Mouse (Mus musculus): ENCODE data around the gene Usp4. TPM values are rescaled to one million over a fixed set of nuclear protein-coding genes. Genes with fewer than 3 reads are reported as not detected.
"Not testable (repeated sequence)": the region's sequence is repeated elsewhere in the genome, so short reads cannot be mapped to it uniquely, and the experiment has no call there.

Usp4 gene
- polyA plus RNA-seq (2015; fragmentation: Nextera tagmentation; extraction: Ambion mirVana), result 99.6 and 107 TPM in 2 replicates

DNA sequence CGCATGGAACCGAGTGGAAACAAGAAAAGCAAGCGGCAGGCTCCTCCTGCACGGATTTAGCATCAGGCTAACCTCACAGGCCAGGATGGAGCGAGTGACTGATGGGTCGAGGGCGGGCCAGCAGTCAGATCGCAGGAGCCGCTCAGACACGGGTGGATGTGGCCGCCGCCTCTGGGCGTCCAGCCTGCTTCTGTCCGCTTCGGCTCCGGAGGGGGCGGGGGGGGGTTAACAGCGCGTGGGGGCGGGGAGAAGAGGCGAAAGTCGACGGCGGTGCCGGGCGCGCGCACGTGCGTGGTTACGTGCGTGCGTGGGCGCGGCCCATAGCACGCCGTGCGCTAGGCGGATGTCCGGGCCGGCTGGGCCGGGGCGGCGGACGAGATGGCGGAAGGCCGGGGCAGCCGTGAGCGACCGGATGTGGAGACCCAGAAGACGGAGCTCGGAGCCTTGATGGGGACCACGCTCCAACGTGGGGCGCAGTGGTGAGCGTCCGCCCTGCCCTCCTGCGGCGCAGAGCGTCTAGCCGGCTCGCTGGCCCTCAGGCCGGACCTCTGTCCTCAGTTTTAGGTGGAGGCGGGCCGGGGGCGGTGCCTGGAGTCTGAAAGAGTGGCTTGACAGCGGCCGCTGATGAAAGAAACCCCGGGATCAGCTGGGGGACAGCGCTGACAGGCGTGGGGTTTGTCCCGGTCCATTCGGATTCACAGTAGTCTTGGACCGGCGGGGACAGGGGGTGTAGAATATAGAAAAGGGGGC, at the start of gene Usp4:
TSS of gene Usp4 (plus strand) at position 314 of the 750 bp plus-strand sequence.
- Histone ChIP-seq H3K9ac (peak within 1 kb of the TSS; percentile 88), H3K4me1 (peaks cover 12% of the 10 kb centered on the region), H3K36me3 (peaks cover 28% of the 10 kb centered on the region), H3K9me3 (no peaks in the 10 kb centered on the region), H3K27ac (peak within 1 kb of the TSS; percentile 93), H3K4me3 (peak within 1 kb of the TSS; percentile 91), H3K4me2 (peak within 1 kb of the TSS; percentile 67), H3K27me3 (no peaks in the 10 kb centered on the region)
- under 1% methylated on average over 74 of the region's 75 CpGs for WGBS
- ATAC-seq (ENCODE audit: borderline replicate concordance, extremely low read depth, low FRiP score, low TSS enrichment), result peak; percentile 95

DNA sequence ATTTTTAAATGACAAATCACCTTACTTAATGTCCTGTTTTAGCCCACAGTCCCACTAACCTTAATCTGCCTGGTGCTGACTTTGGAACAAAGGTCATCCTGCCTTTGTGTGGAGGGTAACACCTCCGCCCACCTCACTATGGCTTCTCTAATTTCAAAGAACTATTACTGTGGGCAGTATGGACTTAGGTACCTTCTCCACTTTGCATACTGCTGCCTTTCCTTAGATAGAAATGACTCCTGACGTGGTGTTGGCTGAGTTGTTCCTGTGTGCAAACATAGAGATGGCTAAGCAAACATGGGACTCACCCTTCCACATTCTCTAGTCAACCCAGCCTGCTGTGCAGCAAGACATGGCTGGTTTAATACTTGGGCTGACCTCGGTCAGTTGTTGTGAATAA, 45.8 kb upstream of the Usp4 start:
- H3K4me1 ChIP-seq, result peaks cover 12% of the 10 kb centered on the region
- no peak overlapping the region for H3K4me2 ChIP-seq
- peaks cover 16% of the 10 kb centered on the region; the same call in 1 of the 2 replicates for H3K36me3 ChIP-seq
- ATAC-seq (ENCODE audit: borderline replicate concordance, extremely low read depth, low FRiP score, low TSS enrichment), result no peak
- WGBS, result 57% methylated on average over 3 of the region's 3 CpGs
- no peak overlapping the region for H3K9ac ChIP-seq
- peak overlapping the region; percentile 73 for H3K27ac ChIP-seq
- no peaks in the 10 kb centered on the region for H3K27me3 ChIP-seq
- no peaks in the 10 kb centered on the region for H3K9me3 ChIP-seq
- no peak overlapping the region for H3K4me3 ChIP-seq

DNA sequence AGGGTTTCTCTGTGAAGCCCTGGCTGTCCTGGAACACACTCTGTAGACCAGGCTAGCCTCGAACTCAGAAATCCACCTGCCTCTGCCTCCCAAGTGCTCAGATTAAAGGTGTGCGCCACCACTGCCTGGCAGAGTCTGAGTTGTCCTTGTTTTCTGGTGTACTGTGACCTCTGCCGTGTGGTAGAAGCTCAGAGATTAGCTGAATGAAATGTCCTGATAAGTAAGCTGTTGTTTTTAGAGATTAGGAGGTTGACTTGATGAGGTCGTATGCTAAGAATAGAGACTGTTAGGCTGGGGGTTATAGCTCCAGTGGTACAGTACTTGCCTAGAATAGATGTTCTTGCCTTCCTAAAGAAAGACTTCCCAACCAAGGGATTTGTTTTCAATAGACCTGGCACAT, 42.9 kb upstream of the Usp4 start:
- Histone ChIP-seq H3K4me2 (peak overlapping the region; percentile 71), H3K36me3 (peaks cover 16% of the 10 kb centered on the region; the same call in 1 of the 2 replicates), H3K27ac (no peak overlapping the region), H3K4me1 (peaks cover 32% of the 10 kb centered on the region), H3K9ac (peak overlapping the region; percentile 76), H3K4me3 (peak overlapping the region; percentile 98), H3K9me3 (no peaks in the 10 kb centered on the region), H3K27me3 (no peaks in the 10 kb centered on the region)
- 66% methylated on average over 4 of the region's 4 CpGs for WGBS
- no peak for ATAC-seq (ENCODE audit: borderline replicate concordance, extremely low read depth, low FRiP score, low TSS enrichment)

DNA sequence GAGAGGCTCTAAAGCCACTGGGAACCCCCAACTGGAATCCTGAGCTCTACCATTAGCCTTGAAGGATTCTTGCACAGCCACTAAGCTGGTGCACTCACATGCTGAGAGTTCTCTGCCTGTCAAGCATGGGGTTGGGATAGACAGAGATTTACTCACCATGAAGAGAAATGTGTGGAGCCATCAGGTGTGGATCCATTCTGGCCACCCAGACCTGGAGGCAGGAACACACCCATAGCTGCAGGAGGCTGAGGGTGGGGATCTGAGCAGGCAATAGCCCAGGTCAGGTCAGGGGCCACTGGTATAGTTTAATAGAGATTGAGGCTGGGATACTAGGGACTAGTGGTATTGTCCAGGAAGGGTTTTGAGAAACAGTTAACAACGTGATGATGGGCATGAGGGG, 42.5 kb upstream of the Usp4 start:
- Histone ChIP-seq H3K36me3 (peaks cover 16% of the 10 kb centered on the region; the same call in 1 of the 2 replicates), H3K4me2 (peak overlapping the region; percentile 71), H3K9me3 (no peaks in the 10 kb centered on the region), H3K9ac (peak overlapping the region; percentile 76), H3K27me3 (no peaks in the 10 kb centered on the region), H3K4me3 (peak overlapping the region; percentile 98), H3K4me1 (peaks cover 35% of the 10 kb centered on the region), H3K27ac (peak overlapping the region; percentile 100)
- WGBS, result 0% methylated on average over 1 of the region's 1 CpGs
- no peak for ATAC-seq (ENCODE audit: borderline replicate concordance, extremely low read depth, low FRiP score, low TSS enrichment)

DNA sequence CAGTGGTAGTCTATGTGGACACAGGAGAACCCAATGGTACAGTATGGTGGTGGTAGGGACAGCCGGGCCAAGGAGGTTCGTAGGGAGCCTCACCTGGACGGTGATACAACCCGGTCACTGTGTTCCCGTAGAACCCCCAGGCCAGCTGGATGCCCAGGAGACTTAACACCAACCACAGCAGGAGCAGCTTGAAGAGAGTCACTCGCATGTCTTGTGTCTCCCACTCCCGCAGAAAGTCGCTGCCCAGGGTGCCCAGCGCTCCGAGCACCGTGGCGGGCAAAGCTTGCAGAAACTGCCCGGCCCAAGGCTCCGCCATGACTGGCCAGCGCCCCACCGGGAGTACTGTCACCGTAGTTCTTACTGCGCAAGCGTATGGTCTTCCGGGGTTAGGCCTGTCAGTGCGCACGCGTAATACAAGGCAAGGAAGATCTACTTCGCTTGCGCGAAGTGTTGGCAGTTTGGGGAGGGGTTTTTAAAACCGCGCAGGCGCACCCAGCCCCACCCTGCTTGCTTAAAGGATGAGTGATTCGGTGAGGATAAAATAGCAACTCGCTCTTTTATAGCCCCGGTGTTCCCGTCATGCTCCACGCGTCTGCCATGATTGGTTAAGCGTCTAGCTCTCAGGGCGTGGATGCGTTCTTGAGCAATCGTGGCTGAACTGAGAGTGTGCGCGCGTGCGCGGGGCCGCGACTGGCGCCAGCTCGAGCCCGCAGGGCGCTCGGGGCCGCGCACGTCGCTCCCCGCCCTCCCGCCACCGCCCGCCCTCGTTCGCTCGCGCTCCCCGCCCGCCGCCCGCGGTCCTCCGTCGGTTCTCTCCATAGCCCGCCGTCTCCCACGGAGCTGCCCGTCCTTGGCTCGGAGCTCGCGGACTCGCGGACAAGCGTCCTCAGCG, 41.8 kb upstream of the Usp4 start, which contains the start of the genes Rhoa and Tcta:
TSS of gene Rhoa (plus strand) at position 501 of the 892 bp plus-strand sequence.
TSS of gene Tcta (minus strand) at position 532 of the 892 bp plus-strand sequence.
- Histone ChIP-seq H3K27ac (peak within 1 kb of the TSS; percentile 100), H3K4me2 (peak within 1 kb of the TSS; percentile 74), H3K36me3 (peaks cover 16% of the 10 kb centered on the region; the same call in 1 of the 2 replicates), H3K4me3 (peak within 1 kb of the TSS; percentile 98), H3K9ac (peak within 1 kb of the TSS; percentile 100), H3K9me3 (no peaks in the 10 kb centered on the region), H3K4me1 (peaks cover 42% of the 10 kb centered on the region), H3K27me3 (no peaks in the 10 kb centered on the region)
- WGBS, result under 1% methylated on average over 80 of the region's 81 CpGs
- ATAC-seq (ENCODE audit: borderline replicate concordance, extremely low read depth, low FRiP score, low TSS enrichment), result peak; percentile 97

DNA sequence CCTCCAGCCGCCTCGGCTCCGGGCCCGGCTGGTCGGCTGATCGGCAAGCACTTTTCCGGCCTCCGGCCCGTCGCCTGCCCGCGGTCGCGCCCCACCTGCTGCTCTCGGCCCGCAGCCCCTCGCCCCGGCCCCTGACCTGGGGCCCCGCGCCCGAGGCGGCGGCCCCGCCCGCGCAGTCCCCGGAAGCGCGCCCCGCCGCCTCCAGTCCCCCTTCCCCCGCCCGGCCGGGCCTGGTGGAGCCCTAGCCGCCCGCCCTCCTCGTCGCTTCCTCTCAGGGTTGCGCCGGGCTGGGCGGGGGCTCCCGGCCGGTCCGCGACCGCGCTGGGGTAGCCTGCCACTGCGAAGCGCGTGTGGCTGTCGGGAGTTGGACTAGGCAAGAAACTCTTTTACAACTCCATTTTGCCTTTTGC, 41.1 kb upstream of the Usp4 start:
- H3K4me3 ChIP-seq, result peak overlapping the region; percentile 98
- H3K4me2 ChIP-seq, result peak overlapping the region; percentile 74
- peak; percentile 87 for ATAC-seq (ENCODE audit: borderline replicate concordance, extremely low read depth, low FRiP score, low TSS enrichment)
- peak overlapping the region; percentile 100 for H3K27ac ChIP-seq
- H3K9ac ChIP-seq, result peak overlapping the region; percentile 100
- WGBS, result under 1% methylated on average over 43 of the region's 51 CpGs
- peaks cover 44% of the 10 kb centered on the region for H3K4me1 ChIP-seq
- peaks cover 16% of the 10 kb centered on the region; the same call in 1 of the 2 replicates for H3K36me3 ChIP-seq
- H3K27me3 ChIP-seq, result no peaks in the 10 kb centered on the region
- H3K9me3 ChIP-seq, result no peaks in the 10 kb centered on the region

DNA sequence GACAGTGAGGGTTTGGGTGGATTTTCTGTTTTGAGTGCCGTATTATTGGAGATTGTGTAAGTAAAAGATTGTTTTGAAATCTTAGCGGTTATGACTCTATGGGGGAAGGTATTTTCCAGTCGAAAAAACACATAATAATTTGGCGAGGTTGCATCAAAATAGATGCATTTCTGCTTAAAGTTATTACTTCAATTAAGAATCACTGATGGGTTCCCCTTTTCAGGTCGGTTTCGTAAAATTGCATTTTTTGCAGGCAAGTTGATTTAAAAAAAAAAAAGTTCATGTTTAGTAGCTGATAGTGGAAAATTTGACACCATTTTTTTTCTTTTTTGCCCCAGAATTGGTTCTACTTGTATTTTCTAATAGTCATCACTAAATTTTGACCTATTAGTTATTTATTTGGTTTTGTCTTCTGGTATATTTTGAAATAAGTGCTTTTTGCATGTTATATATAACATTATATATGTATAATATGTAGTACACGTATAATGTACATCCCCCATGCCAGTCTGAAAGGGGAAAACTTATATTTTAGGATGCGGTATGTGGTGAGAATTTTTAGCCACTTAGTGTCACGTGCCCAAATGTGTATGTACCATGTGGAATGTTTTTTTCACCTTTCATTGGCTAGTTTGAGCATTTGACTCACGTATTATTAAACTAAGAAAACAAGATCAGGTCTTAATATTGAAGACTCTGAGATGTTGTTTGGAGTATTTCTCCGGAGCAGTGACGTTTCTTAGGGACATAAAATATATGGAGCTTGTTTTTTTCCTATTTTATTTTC, 40.4 kb upstream of the Usp4 start:
- Histone ChIP-seq H3K4me2 (peak overlapping the region; percentile 74), H3K27ac (peak overlapping the region; percentile 100), H3K9me3 (no peaks in the 10 kb centered on the region), H3K4me3 (peak overlapping the region; percentile 98), H3K36me3 (peaks cover 16% of the 10 kb centered on the region; the same call in 1 of the 2 replicates), H3K4me1 (peaks cover 44% of the 10 kb centered on the region), H3K27me3 (no peaks in the 10 kb centered on the region), H3K9ac (peak overlapping the region; percentile 100)
- ATAC-seq (ENCODE audit: borderline replicate concordance, extremely low read depth, low FRiP score, low TSS enrichment), result no peak
- 7% methylated on average over 12 of the region's 12 CpGs for WGBS

DNA sequence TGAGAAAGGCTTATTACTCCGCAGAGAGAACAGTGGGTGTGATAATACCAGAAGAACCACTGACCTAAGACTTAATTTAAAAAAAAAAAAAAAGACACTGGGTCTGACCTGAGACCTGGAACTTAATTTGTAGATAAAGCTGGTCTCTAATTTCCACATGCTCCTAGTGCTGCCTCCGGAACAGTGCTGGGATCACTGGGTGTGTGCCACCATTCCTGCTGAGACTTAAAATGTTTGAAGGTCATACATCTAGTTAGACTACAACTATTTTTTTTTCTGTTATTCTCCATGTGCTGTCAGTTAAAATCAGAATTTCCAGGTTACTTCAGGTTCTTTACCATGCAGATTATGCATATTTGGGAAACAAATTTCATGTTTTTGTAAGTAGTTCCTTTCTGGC, 39.5 kb upstream of the Usp4 start:
- Histone ChIP-seq H3K9ac (peak overlapping the region; percentile 50), H3K27me3 (no peaks in the 10 kb centered on the region), H3K4me1 (peaks cover 44% of the 10 kb centered on the region), H3K36me3 (0 out of 2 replicates have a peak, but pooled peaks cover 7% of the 10 kb centered on the region), H3K4me3 (peak overlapping the region; percentile 98), H3K4me2 (peak overlapping the region; percentile 74), H3K9me3 (no peaks in the 10 kb centered on the region), H3K27ac (no peak overlapping the region)
- ATAC-seq (ENCODE audit: borderline replicate concordance, extremely low read depth, low FRiP score, low TSS enrichment), result no peak
- 41% methylated on average over 2 of the region's 2 CpGs for WGBS

DNA sequence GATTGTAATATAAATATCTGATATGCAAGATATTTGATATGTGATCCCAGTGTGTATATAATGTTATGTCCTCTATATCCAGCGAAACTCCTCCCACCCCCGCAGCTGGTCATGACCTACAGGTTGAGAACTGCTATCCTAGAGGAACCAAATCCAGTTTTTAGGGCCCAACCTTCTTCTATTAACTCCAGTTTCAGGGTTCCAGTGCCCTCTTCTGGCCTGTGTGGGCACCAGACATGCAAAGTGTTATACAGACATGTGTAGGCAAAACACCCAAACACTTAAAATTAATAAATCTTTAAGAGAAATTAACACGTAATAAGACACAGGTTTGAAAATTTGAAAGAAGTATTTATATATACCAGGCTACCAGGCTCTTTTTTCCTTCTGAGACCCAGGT, 30.1 kb upstream of the Usp4 start:
- H3K9me3 ChIP-seq, result no peaks in the 10 kb centered on the region
- no peak for ATAC-seq (ENCODE audit: borderline replicate concordance, extremely low read depth, low FRiP score, low TSS enrichment)
- no peak overlapping the region for H3K27ac ChIP-seq
- peaks cover 38% of the 10 kb centered on the region for H3K36me3 ChIP-seq
- H3K27me3 ChIP-seq, result no peaks in the 10 kb centered on the region
- H3K9ac ChIP-seq, result no peak overlapping the region
- 94% methylated on average over 3 of the region's 3 CpGs for WGBS
- no peak overlapping the region for H3K4me2 ChIP-seq
- no peak overlapping the region for H3K4me3 ChIP-seq
- H3K4me1 ChIP-seq, result no peaks in the 10 kb centered on the region

DNA sequence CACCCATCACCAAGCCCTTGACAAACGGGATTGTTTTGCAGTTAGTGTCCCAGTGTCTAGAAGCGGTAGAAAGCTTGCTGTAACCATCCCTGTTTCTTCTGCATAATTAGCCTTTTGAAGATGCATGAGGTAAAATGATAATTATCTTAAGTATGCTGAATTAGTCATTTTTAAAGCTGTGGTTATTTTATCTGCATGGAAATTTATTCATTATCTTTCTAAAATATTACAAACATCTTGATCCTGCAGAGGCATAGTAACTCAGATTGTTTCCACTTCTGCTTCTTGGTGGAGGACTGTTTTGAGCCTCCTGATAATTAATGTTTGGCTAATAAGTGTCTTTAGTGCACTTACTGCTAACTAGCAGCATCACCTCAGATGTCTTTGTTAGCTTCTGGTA, 29.2 kb upstream of the Usp4 start:
- Histone ChIP-seq H3K9ac (no peak overlapping the region), H3K4me2 (no peak overlapping the region), H3K27ac (no peak overlapping the region), H3K27me3 (no peaks in the 10 kb centered on the region), H3K36me3 (peaks cover 38% of the 10 kb centered on the region), H3K4me1 (no peaks in the 10 kb centered on the region), H3K4me3 (no peak overlapping the region), H3K9me3 (no peaks in the 10 kb centered on the region)
- ATAC-seq (ENCODE audit: borderline replicate concordance, extremely low read depth, low FRiP score, low TSS enrichment), result no peak
- WGBS, result 86% methylated on average over 2 of the region's 2 CpGs

DNA sequence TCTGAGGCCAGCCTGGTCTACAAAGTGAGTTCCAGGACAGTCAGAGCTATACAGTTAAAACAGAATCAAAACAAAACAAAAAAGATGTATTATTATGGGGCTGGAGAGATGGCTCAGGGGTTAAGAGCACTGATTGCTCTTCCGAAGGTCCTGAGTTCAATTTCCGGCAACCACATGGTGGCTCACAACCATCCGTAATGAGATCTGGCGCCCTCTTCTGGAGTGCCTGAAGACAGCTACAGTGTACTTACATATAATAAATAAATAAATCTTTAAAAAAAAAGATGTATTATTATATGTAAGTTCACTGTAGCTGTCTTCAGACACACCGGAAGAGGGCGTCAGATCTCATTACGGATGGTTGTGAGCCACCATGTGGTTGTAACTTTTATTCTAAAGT, 25.6 kb upstream of the Usp4 start:
- H3K4me3 ChIP-seq; H3K4me2 ChIP-seq; H3K9me3 ChIP-seq; H3K4me1 ChIP-seq; H3K27ac ChIP-seq; H3K9ac ChIP-seq; ATAC-seq (ENCODE audit: borderline replicate concordance, extremely low read depth, low FRiP score, low TSS enrichment); H3K27me3 ChIP-seq: not testable (repeated sequence)
- WGBS, result 86% methylated on average over 7 of the region's 7 CpGs
- peaks cover 31% of the 10 kb centered on the region for H3K36me3 ChIP-seq

Data from lung, embryonic 15.5 days (tissue).